Mouse (Mus musculus) mammary gland, adult 2 months (tissue): ENCODE measurements around the gene Klf17. TPM values are rescaled to one million over a fixed set of nuclear protein-coding genes. Genes with fewer than 3 reads are reported as not detected.

Source experiments
- polyA plus RNA-seq: library from polyadenylated mRNA; depleted of rRNA; stranded (reverse); fragments of >200 nt; gene quantifications from 2 replicates; pipeline ENCODE4 v1.2.3, GENCODE M21; 2012; ENCODE audit warnings: low replicate concordance; rRNA removed

The Klf17 gene
- polyA plus RNA-seq, result not detected in 2 replicates

DNA sequence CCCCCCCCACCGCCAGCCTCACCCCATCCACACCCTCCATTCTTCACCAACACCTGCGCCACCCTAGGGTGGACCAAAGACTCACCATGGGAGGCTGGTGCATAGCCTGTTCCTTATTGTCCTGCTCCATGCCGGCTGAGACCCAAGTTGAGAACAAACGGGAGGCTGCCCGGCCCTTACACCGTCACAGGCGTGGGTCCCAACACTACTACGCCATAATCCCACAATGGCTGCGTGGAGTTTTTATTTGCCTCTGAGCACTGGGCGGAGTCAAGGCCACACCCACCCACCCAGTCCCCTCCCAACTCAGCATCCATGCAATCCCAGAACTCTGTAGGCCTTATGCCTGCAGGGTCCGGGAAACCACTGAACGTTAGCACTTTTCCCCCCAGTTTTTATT lies at the start of gene Klf17:
Gene Klf17, minus strand, starts transcription at position 233 of the 400 bp plus-strand sequence.

DNA sequence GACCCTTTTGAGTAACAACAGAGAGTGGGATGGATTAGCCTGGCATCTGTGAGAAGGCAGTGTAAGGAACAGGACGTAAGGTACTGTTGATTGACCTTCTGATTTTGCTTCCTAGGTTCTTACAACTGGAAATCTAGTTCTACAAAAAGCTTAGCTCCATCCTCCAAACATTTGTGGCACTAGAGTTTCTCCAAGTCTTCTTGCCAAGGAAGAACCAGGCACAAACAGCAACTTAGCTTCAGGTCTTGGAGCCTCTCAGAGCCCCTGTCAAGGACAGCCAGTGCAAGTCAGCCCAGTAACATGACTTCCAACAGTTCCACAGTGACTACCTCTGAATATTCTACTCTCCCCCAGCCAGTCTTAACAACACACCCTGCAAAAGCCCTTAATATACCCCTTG lies 41.3 kb downstream of the Klf17 start, which contains the start of gene Gm12845:
Gene Gm12845, plus strand, starts transcription at position 301 of the 400 bp plus-strand sequence.

Other genes starting within 250 kb of the Klf17 start
- gene Eri3, start 215.3 kb downstream of the Klf17 start, polyA plus RNA-seq, result 108 and 126 TPM in 2 replicates
- gene Dmap1, start 83.4 kb downstream of the Klf17 start, polyA plus RNA-seq, result 15.3 and 16.1 TPM in 2 replicates
- gene Gm12845, start 41.2 kb downstream of the Klf17 start, polyA plus RNA-seq, result not detected in 2 replicates
- 13.1 and 25.0 TPM in 2 replicates for gene Slc6a9, start 68.9 kb upstream of the Klf17 start, polyA plus RNA-seq
- gene Ccdc24, start 106.9 kb upstream of the Klf17 start, polyA plus RNA-seq, result 1.9 and 2.8 TPM in 2 replicates
- 21.0 and 40.0 TPM in 2 replicates for gene B4galt2, start 117.8 kb upstream of the Klf17 start, polyA plus RNA-seq
- 407 and 472 TPM in 2 replicates for gene Atp6v0b, start 121.7 kb upstream of the Klf17 start, polyA plus RNA-seq
- gene Dph2, start 126.4 kb upstream of the Klf17 start, polyA plus RNA-seq, result 17.5 and 19.1 TPM in 2 replicates
- 59.7 and 121 TPM in 2 replicates for gene Ipo13, start 149.4 kb upstream of the Klf17 start, polyA plus RNA-seq
- 0.37 and 1.1 TPM in 2 replicates for gene Artn, start 164.1 kb upstream of the Klf17 start, polyA plus RNA-seq